Mouse (Mus musculus) fat pad, adult 2 months (tissue): ENCODE data around the gene Rtp3.

Experiments
- DNase-seq: peaks from one replicate; pipeline ENCODE4 v3.0.0-alpha.2; 2011; ENCODE audit warnings: low read depth, low spot score; ENCODE audit errors: extremely low read depth

Rtp3 gene

GRCm38 (mm10) chr9:110946548-110947044, 43.8 kb downstream of the Rtp3 start:
- DNase-seq, result no peak

- no peak for DNase-seq
Measured at GRCm38 (mm10) chr9:110945926-110946325, 44.5 kb downstream of the Rtp3 start, which contains the start of gene Tdgf1. Tdgf1 (minus strand) TSS chr9:110946158.

- DNase-seq, result no peak
Measured at GRCm38 (mm10) chr9:110945343-110945742, 45.0 kb downstream of the Rtp3 start.

- DNase-seq, result no peak
Measured at GRCm38 (mm10) chr9:110944265-110944664, 46.1 kb downstream of the Rtp3 start.

GRCm38 (mm10) chr9:110937506-110938490, 52.6 kb downstream of the Rtp3 start:
- no peak for DNase-seq

GRCm38 (mm10) chr9:110935941-110936340, 54.4 kb downstream of the Rtp3 start:
- DNase-seq, result no peak
